Mouse (Mus musculus): ENCODE measurements around the gene Oxnad1.
A peak's percentile ranks its signal among the peaks of the same experiment; 100 is the strongest.
"Not testable (repeated sequence)": the region's sequence is repeated elsewhere in the genome, so short reads cannot be mapped to it uniquely, and the experiment has no call there.

Oxnad1 gene

DNA sequence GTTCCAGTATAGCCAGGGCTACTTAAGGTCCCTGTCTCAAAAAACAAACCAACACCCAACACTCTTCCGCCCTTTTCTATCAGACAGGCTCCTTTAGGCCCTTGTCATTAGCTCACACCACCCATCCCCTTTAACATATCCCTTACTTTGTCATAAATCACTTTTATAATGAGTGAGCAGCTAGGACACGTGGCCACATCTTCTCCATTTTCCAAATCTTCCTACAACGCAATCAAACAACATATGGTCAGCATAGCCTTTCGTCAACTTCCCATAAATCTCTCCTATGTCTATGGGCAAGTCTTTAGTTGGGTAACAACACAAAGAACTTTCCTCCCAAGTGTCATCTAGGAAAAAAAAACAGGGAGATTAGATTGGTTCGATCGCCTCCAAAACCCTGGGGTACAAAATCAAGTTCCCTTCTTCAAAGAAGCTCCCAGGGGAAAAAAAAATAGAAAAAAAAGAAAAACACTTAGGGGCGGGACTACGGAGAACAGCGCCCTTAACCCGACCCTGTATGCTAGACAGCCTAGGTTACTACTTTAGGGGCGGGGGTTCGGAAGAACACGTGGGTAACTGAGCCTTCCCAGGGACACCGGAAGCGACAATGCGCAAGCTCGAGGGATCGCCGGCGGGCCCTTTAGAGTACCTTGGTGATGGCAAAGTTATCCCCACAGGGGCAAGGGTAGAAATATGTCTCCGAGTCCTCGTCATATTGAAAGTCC lies at the start of gene Oxnad1:
Gene Oxnad1, plus strand, starts transcription at position 614 of the 725 bp plus-strand sequence.
- no peak for DNase-seq (ENCODE audit: low read depth, low spot score)

DNA sequence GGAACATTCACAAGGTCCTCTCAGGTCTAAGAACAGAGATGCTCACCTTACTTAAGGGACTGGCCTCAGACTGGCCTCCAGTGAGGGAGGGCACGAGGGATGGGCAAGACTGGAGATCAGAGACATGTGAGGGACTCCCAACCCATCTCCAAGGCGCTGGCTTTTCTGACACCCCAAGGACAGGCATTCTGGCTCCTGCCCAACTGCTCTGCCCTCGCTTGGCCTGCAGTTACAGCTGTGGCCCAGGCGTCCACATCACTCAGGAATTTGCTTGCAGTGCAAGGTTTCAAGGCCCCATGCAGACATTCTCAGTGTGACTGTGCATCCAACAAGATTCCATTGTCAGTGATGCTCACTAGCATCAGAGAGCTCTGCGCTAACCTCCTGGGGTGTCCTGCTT lies 48.7 kb upstream of the Oxnad1 start:
- DNase-seq (ENCODE audit: low read depth, low spot score): no peak

DNA sequence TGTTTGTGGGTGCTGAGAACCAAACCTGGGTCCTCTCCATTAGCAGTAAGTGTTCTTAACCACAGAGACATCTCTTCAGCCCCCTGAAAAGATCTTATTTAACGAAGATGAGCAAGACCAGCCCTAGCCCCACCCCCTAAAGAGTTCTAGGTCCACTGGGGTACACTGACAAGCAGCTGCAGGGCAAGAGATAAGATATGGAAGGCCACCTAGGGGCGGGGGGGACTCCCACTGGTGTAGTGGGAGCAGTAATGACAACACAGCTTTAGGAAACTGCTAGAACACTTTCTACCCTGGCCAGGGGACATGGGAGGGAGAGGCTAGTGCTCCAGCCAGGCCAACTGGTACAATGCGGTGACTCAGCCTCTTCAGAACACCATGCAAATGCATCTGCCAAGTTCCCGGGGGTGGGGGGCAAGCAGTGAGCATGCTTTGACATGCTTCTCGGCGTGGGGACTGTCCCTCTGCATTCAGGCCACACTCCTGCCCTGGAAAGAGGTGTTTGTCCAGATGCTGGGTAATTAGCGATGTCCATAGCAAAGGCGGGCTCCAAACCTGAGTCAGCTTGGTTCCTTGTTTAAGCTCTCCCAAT lies 47.4 kb upstream of the Oxnad1 start:
- peak; percentile 25 for DNase-seq (ENCODE audit: low read depth, low spot score)

DNA sequence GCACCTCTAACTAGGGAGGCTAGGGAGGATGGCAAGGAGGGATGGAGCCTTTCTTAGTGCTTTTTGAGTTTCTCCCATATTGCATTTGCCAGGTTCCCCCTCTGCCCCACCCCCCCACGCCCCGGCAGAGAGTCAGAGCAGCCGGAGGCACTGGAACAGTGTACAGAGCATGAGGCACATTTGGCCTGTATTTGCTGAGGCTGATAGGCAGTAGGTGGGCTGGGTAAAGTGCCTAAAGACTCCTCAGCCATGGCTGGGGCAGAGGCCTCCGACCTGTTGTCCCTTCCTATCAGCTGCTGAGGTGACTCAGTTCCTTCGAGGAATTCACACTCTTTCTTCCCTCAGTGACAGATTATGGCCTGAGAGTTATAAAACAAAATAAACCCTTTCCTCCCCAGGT lies 43.1 kb upstream of the Oxnad1 start:
- DNase-seq (ENCODE audit: low read depth, low spot score): no peak

DNA sequence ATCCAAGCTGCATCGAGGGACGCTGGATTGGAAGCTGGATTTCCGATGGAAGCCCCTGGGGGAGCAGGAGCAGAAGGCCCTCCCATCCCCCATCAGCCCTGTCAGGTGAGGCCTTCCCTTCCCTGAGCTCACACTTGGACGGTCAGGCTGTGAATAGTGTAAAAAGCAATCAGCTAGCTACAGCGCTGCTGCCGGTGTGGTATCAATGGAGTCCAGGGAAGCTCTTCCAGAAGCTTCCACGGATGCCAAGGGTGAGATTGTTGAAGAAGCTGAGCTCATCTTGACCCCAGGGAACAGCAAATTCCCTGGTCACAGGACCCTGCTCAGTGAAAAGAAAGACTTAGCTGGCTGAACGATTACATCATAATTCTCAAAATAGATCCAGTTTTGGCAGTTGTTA lies 38.8 kb upstream of the Oxnad1 start:
- DNase-seq (ENCODE audit: low read depth, low spot score): no peak

DNA sequence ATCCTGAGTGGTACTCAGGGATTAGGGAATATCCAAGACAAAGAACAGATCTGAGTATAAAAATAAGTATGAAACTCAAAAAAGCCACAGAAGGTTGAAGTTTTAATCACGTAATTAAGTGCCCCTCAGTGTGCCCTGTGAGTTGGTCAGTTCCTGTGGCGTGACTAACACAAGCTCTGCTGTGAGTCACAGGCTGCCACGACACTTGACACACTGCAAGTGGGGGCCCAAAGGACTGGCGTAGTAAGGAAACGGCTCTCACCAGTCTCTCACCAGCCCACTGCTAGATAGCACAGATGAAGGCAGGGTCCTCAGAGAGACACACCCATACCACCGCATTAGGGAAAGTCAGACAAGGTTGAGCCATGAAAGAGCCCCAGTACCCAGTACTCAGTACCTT lies 35.0 kb upstream of the Oxnad1 start:
- DNase-seq (ENCODE audit: low read depth, low spot score): no peak

DNA sequence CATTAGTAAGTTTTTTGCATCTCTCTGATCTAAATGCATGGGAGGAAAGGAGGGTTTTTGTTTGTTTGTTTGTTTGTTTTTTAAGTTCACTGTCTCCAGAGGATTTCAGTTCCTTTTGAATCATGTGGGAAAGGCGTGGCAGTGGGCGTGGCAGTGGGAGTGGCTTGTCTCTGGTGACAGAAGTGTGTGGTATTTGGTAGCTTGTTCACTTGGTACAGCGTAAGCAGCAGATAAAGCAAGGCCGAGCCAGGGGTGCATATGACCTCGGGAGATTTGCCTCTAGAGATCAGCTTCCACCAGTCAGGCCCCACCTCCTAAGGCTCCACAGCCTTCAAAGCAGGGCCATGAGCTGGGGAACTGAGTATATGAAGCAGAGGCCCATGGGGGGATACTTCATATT lies 31.3 kb upstream of the Oxnad1 start:
- no peak for DNase-seq (ENCODE audit: low read depth, low spot score)

DNA sequence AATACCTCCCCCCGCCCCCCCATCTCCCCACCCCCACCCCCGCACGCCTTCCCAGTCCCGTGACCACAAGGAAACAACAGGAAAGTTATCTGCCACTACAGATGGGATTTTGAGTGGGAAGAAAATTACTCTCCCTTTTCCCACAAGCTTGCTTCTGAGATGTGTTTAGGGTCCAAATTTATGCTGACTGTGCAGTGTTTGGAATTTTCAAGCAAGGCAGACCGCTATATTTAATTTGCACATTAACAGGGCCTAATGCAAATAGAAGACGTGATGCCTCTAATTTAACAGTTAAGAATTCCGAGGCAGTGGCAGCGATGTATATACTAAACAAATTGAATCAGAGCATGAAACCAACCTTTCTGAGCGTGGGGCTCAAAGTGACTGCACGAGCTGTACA lies 30.4 kb upstream of the Oxnad1 start:
- no peak for DNase-seq (ENCODE audit: low read depth, low spot score)

DNA sequence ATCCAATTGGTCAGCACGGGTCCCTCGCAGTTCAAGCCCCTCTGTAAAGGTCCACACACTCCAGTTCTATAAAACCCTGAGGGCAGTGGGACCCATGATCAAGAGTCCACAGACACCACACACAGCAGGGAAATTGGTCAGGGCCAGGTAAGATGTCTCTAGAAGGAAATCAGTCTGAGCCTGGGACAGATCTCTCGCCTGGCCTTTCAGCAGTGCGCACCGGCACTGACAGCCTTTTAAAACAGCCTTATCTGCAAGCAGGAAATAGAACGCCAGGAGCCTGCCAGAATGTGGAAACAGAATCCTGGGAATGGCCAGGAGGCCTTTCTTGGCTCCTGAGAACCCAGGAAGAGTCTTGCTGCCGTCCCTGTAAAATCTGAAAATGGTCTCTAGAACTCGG lies 29.4 kb upstream of the Oxnad1 start:
- DNase-seq (ENCODE audit: low read depth, low spot score): no peak

DNA sequence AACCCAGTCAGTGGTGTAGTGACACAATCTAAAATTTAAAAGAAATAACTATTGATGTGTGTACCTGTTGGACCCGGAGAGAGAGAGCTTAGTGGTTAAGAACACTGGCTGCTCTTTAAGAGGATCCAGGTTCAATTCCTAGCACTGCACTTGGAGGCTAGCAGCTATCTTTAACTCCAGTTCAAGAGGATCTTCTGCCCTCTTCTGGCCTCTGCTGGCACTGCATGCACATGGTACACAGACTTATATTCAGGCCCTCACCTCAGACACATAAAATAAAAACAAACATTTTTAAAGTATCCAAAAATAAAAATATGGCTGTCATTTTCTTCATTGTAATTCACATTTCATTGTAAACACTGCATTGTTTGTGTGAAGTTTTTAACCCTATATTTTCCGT lies 28.5 kb upstream of the Oxnad1 start:
- peak; percentile 24 for DNase-seq (ENCODE audit: low read depth, low spot score)

DNA sequence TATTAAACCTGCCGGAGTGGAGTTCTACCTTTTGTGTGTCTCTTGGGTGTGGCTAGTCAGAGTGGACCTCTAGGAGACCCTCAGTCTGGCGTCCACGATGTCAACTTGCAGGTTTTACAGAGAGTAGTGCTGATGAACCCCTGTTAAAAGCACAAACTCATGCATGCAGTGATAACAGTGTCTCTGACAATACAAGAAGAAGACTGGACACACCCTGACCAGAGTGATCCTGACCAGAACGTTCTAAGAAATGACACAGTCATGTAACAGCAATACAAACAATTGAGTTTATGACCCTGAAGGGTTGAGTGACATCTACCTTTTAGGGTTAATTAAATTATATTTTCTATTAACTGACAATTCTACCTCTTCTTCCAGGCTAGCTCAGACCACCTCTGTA lies 27.5 kb upstream of the Oxnad1 start:
- DNase-seq (ENCODE audit: low read depth, low spot score): no peak

DNA sequence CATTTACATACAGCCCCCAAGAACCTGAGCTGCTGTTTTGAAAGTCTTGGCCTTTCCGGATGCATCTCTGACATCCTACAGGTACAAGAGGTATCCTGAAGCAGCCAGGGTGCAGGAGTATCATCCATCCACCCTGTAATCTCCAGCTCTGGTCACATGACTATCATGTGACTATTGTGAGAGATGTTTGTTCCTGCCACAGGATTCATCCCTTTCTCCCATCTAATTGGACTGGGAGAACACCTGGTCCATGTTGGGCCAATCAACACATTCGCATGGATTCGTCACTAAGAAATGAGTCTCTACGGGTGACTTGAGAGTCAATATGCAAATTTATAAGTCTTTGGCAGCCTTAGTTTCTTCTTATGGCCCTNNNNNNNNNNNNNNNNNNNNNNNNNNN lies 23.8 kb upstream of the Oxnad1 start:
- DNase-seq (ENCODE audit: low read depth, low spot score): no peak

DNA sequence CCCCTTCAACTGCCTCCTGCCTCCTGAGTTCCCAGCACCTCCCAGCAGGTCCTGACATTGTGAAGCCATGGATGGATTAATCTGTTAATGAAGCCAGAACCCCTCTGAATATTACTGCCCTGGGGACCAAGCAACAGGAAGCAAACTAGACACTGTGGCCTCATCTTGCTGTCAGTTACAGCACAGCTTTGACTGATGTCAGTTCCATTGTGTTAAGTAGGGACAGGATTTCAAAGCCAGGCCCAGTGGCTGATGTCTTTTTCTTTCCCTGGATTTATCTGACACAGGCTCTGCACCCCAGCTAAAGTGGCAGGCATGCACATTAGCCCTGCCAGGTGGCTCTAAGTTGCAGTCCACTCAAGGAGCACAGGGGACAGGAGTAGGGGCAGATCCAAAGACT lies 12.4 kb upstream of the Oxnad1 start:
- DNase-seq (ENCODE audit: low read depth, low spot score): no peak

DNA sequence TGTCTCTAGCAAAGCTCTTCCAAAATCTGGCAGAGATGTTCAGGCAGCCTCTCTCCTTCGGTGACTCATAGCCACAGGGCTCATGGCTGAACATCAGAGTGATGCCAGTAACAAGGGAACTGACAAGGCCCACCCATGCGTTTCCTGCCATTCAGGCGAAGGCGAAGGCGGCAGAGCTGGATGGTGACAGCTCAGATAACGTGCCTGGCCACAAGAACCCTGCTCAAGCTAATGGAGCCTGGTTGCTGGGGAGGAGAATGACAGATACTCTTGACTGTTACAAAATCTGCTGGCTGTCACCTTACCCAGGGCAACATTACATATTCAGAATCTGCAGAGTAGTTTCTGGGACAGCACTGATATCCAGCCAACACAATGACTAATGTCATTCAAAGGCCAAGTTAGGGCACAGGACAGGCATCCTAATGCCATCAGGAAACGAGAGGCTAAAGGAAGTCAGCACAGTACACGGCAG lies 11.9 kb upstream of the Oxnad1 start:
- no peak for DNase-seq (ENCODE audit: low read depth, low spot score)

DNA sequence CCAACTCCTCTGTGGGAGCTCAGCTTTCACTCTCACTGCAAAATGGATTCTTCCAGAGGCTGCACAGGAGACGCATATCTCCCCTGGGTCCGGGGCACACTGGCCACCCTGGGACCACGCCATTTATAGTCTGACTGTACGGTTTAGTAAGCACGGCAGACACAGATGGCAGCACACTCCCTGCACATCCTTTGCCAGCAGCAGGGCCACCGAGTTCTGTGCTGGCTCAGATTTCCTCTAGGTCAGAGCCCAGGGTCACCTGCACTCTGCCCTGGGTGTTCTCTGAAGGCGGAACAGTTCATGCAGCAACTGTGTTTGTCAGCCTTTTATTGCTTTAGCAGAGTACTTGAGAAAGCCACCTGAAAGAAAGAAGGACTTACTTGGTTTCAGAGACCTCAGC lies 11.3 kb upstream of the Oxnad1 start:
- no peak for DNase-seq (ENCODE audit: low read depth, low spot score)

DNA sequence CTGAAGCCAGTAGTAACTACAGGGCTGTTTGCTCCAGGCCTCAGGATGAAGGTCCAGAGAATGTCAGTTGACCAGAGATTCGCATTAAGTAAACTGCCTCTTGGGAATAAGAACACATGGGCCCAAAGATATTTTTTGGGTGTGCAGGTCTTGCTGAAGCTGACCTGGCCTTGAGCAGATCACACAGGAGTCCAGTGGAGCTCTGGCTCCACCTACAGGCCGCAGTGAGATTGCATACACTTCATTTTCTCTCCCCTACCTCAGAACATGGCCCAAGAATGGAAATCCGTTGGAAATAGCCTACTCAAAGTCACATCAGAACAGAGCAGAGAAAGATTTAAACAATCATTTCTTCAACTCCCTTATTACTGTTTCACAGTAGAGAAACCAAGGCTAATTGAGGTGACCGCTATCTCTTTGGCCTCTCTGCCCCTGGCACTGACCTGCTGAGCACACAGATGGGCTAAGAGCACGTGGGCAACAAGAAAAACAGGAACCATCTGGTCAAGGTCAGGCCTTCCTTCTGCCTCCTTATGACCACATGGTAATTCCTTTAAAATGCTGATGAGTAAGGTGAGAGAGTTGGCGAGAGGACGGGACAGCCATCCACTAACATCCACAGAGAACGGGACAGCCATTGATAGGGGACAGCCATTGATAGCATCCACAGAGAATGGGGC lies 8.1 kb upstream of the Oxnad1 start:
- DNase-seq (ENCODE audit: low read depth, low spot score): no peak

DNA sequence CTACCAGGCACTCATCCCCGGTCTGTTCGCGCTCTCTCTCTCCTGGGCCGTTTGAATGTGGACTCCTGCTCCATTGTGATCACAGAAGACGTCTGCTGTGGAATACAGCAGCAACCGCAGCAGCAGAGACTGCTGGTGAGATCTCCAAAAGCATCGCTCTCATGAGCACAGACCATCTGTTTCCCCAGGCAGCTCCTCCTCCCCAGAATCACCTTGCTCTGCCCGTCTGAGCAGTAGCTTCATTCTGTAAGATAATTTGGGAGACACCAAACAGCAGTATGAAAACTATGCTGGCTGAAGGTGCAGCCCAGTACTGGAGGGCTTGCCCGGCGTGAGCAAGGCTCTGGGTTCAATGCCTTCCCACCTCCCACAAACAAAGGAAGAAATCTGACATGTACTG lies 4.1 kb upstream of the Oxnad1 start:
- no peak for DNase-seq (ENCODE audit: low read depth, low spot score)

DNA sequence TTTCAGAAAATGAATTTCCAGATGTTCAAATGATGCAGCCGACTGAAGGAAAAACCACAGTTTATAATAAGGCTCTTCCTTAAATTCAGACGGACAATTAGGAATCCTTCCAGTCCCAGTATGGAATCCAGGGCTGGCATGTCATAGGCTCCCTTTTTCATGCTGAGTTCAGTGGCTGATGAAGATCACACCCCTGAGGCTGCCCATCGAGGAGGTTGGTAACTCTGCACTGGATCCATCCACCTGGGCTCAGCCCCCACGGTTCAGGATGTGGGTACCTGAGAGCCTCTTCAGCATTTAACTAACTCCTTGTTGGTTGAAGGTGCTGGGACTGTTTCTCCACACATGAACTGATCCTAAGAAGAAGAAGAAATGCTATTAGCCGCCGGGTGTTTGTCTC lies 2.3 kb upstream of the Oxnad1 start:
- no peak for DNase-seq (ENCODE audit: low read depth, low spot score)

DNA sequence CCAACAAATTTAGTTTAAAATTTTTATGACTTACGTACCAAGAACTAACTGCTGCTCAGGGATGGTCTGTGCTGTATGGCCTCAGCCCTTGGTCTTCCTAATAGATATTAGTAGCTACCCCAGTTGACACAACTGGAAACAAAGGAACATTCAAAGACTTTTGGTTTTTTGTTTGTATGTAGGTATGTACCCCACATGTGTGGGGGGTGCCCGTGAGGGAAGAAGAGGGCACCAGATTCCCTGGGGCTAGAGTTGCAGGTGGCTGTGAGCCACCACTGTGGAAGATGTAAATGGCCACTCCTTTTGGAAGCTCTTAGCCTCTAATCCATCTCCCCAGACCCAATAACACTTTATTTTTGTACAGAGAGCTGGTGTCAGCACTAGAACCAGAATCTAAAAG lies 1.7 kb upstream of the Oxnad1 start:
- DNase-seq (ENCODE audit: low read depth, low spot score): no peak

DNA sequence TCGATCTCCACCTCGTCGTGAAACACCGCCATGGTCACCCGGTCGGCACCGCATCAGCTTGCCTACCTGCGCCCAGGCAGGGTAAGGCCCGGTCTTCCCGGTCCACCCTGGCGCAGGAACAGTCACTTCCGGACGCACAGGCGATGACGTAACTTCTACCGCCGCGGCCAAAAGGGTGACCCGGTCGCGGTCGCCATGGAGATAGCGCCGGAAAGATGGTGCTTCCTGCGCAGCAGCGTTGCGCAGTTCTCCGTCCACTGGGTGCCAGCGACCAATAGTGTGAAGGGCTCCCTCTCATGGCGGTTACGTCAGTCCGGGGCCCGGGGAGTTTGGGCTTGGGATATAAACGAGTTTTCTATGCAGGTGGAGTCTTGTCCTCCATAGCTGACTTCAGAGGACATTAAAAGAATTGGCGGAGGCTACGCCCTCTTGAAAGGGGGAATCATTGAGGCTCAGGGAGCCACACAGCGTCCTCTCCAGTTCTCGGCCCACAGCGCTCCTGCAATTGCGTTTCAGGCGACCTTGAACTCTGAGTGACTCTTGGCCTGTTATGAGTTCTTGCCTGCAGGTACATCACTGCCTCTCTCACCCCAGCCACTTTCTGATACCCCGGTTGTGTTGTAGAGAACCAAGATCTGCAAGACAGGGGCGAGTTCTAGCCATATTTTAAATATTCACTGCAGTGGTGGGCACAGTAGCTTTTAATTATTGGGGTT lies 470 bp downstream of the Oxnad1 start, which contains the start of gene Dph3:
Gene Dph3, minus strand, starts transcription at position 244 of the 716 bp plus-strand sequence.
- DNase-seq (ENCODE audit: low read depth, low spot score): peak; percentile 97

DNA sequence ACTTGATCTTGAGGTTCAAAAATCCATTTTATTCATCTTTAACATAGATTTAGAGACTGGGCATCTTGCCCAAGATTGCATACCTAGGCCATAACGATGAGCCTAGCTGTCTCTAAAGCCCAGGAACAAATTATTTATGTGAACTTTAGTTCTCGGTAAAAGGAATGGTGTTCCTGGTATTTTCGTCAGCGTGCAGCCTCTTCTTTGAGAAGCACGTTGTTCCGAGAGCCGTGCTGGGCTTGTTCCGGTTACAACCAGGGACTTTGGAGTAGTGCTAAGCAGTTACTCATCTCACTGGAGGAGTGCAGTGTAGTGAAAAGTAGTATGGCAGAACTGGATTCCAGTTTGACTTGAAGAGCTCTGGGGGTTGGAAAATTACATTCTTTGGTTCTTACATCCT lies 1.1 kb downstream of the Oxnad1 start:
- DNase-seq (ENCODE audit: low read depth, low spot score): peak; percentile 59

DNA sequence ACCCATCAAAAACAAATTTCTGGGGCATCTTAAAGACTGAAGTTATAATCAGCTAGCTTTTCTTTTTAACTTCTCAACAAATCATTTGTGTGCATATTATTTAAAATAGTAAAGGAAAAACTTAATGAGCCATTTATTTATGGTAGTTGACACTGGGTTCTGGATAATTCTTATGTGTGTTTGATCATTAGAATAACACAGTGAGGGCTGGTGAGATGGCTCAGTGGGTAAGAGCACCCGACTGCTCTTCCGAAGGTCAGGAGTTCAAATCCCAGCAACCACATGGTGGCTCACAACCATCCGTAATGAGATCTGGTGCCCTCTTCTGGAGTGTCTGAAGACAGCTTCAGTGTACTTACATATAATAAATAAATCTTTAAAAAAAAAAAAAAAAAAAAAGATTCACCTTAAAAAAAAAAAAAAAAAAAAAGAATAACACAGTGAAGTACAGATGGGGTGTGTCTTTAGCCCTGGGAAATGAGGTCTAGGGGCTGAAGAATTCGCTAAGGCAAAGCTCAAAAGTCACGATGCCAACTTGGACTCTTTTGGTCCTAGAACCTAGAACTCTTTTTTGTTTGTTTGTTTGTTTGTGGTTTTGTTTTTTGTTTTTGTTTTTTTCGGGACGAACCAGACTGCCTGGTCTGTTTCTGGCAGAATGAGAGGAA lies 2.5 kb downstream of the Oxnad1 start:
- DNase-seq (ENCODE audit: low read depth, low spot score): not testable (repeated sequence)
